Mouse (Mus musculus): Measurements from ENCODE around the gene Gsk3a.

Gsk3a gene

GRCm38 (mm10) chr7:25248846-25249313 lies 11.2 kb upstream of the Gsk3a start:
- DNase-seq (ENCODE audit: low spot score), result no peak

GRCm38 (mm10) chr7:25248018-25248647 lies 10.5 kb upstream of the Gsk3a start:
- DNase-seq (ENCODE audit: low spot score), result peak; percentile 42

- no peak for DNase-seq (ENCODE audit: low spot score)
Measured at GRCm38 (mm10) chr7:25247498-25247897, 9.8 kb upstream of the Gsk3a start.

GRCm38 (mm10) chr7:25246759-25247137 lies 9.1 kb upstream of the Gsk3a start:
- DNase-seq (ENCODE audit: low spot score), result no peak

DNA sequence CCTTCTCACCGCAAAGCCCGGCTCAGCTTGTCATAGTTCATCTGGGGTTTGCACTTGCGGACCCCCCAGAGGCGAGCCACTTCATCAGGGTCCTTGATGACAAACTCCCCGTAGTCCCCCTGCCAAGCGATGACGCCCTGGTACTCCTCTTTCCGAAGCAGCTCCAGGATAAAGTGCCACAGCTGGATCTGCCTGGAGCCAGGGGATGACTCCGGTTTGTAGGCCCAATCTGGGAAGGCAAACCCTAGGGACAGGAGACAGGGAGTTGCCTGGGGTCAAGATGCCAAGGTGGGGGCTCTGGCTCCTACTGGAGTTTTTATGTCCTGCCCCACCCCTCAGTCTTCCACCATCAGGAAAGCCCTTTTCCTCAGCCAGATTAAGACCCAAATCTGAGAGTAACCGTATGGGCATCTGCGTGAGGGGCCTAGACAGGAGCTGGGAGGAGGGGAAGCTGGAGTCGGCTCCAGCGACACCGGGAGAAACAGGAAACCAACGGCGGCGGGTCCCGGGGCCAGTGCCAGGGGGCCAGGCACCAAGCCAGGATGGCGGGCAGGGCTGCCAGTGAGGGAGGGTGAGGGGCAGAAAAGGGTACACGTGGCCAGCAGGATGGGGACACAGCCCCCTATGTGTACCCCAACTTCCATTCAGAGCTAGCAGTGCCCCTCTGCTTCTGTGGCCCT lies 8.6 kb upstream of the Gsk3a start:
- DNase-seq (ENCODE audit: low spot score), result peak; percentile 57

DNA sequence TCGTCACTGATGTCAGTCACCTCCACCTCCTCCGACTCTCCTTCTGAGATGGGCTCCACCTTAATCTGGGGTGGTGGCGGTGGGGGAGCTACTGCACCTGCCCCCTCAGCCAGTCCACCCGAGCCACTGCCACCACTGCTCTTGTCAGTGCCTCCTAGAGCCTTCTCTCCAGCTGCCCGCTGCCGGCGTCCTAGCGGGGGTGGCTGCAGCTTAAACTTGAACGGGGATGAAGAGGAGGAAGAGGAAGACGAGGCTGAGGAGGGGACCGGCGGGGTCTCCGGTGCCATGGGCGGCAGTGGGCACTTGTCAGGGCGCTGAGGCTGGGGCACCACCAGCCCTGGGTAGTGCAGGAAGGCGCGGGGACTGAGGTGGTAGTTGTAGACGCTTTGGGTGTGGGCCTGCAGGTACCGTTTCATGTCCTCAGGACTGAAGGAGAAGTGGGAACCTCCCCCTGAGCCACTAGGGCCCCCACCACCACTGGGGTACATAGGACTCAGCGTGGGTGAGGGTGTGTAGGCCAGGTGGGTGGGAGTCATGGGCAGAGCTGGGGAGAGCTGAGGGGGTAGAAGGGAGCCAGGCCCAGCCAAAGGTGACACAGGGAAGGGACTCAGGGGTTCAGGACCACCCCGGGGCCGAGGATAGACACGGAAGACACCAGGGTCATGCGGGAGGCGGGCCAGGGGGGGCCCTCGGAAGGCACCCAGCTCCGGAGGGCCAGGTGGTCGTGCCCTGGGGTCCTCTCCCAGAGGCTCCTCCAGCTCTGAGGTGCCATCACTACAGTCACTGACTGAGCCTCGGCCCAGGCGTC lies 7.1 kb upstream of the Gsk3a start:
- DNase-seq (ENCODE audit: low spot score), result no peak

GRCm38 (mm10) chr7:25243361-25243760 lies 5.7 kb upstream of the Gsk3a start:
- no peak for DNase-seq (ENCODE audit: low spot score)

DNA sequence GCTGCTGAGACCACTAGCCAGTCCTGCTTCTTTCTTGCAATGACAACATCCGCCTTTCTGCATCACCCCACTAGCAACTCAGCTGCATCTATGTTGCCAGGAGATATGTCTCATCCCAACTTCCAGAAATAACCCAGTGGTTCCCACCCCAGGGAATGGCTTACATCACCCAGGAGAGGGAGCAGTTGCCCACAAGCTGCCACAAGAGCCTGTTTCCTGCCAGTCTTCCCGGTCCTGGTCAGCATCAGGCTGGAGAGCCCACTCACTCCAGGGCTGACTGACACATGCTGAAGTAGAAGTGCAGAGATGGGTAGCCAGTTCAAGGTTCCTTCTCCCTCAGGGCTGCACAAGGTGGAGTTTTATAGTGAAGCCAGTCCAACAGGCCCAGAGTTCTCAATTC lies 3.4 kb upstream of the Gsk3a start:
- DNase-seq (ENCODE audit: low spot score), result peak; percentile 49

DNA sequence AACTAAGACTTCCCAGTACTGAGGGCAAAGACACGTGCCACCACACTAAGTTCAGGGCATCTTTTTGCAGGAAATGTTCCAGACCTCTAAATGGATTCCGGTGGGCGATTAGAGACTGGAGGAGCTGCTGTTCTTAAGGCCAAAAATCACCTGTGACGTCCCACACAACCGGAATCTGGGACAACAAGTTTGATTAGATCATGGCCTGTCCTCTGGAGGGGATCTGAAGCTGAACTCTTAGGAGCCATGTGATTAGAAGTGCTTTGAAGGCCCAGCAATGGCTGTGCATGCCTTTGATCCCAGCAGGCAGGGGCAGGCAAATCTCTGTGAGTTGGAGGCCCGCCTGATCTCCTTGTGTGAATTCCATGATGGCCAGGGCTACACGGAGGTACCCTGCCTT lies 3.0 kb upstream of the Gsk3a start:
- DNase-seq (ENCODE audit: low spot score), result no peak

DNA sequence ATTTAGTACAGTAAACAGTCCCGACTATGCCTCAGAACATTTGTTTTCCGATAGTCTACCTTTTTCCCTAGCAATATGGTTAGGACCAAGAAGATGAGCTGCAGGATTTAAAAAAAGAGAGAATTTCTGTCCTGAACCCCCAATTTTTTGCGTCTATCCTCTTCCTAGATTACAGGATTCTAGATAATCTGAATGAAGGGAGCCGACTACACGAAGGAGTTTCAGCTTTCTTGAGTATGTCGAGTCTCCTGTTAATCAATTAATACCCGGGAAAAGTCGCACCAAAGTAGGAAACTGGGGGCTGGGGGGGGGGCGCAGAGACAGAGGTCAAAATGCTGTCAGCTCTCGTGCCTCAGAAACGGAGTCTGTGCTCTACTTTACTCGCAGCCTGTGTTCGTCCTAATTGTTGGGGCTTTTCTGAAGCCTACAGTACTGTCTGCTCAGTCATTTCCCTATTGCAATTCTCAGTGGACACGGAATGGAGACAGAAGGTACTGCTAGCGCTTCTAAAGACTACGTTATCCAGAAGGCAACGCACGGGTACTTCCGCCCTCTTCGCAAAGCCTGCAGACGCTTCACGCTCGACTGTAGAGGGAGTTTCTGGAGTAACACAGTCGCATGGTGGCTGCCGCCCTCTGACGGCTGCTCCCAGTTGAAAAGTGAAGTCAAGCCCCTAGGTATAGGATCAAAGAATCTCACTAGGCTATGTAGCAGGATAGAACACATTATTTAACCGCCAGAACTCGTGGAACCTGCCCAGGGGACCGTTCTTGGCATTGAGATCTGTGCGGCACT lies 1.4 kb upstream of the Gsk3a start:
- DNase-seq (ENCODE audit: low spot score), result peak; percentile 79

- DNase-seq (ENCODE audit: low spot score), result peak; percentile 85
Measured at GRCm38 (mm10) chr7:25238015-25238706, 510 bp upstream of the Gsk3a start.

- DNase-seq (ENCODE audit: low spot score), result no peak
Measured at GRCm38 (mm10) chr7:25235526-25235925, 2.1 kb downstream of the Gsk3a start.

DNA sequence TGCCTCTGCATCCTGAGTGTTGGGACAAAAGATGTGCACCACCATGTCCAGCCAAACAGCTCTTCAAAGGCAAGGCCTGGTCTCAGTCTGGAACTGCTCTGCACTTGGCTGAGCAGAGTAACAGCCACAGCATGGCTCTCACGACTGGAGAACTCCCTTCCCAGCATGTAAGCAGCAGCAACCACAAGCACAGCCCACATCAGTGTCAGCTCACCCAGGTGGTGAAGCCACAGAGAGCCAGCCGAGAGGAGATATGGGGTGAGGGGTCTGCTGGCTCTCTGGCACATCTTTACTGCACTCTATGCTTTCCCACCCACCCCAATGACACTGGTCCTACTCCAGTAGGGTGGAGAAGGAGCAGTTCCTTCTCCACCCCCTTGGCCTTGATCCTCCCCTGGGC lies 4.6 kb downstream of the Gsk3a start:
- no peak for DNase-seq (ENCODE audit: low spot score)

GRCm38 (mm10) chr7:25232101-25232648 lies 5.5 kb downstream of the Gsk3a start:
- no peak for DNase-seq (ENCODE audit: low spot score)

DNA sequence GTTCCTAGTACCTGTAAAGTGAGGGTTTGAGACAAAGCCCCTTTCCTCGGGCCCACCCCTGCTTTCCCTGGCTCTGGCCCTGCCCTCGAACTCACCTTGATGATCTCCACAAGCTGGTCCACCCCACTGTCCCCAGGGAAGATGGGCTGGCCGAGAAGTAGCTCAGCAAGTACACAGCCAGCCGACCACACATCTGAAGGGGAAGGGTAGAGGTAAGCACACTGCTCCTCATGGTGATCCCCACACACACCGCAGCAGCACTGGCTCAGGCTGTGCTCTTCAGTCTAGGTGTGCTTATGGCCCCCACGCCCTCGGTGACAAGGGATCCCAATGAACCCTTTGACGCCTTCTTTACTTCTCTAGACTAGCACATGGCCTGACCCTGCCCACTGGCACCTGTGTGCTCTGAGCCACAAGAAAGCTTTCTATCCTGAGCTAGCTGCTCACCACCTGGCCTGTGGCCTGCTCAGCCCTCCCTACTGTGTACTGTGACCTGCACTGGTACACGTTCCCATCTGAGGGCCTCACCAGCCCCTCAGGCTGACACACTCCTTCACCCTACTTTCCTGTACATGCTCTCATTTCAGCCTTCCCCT lies 6.9 kb downstream of the Gsk3a start:
- no peak for DNase-seq (ENCODE audit: low spot score)

DNA sequence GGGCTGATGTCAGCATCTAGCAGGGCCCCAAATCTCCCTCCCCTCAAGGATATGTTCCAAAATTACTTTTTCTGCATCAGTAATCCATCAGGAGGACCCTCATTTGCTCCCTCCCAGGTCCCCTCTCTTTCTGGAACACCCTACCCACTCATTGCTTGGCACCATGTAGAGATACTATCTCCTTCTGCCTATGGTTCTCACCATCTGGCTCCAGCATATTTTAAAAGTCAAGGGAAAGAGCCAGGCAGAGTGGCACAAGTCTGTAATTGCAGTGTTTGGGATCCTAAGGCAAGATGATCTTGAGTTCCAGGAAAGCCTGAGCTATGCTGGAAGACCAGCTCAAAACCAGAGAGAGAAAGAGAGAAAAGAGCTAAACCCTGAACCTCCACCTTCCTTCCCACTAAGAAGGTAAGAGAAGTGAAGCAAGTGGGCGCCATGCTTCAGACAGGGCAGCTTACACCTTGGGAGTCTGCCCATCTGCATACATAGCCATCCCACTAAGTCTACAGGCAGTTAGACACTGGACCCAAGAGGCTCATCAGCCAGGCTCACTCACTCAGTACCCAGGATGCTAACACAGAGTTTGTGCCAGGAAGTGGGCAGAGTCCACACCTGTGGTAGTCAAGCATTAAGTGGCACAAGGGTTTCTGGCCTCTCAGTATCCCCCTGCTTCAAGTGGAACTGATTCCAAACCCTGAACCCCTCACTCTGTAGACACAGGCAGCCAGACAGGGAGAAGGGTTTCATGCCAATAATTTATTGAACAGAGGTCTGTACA lies 9.9 kb downstream of the Gsk3a start:
- DNase-seq (ENCODE audit: low spot score), result no peak

DNA sequence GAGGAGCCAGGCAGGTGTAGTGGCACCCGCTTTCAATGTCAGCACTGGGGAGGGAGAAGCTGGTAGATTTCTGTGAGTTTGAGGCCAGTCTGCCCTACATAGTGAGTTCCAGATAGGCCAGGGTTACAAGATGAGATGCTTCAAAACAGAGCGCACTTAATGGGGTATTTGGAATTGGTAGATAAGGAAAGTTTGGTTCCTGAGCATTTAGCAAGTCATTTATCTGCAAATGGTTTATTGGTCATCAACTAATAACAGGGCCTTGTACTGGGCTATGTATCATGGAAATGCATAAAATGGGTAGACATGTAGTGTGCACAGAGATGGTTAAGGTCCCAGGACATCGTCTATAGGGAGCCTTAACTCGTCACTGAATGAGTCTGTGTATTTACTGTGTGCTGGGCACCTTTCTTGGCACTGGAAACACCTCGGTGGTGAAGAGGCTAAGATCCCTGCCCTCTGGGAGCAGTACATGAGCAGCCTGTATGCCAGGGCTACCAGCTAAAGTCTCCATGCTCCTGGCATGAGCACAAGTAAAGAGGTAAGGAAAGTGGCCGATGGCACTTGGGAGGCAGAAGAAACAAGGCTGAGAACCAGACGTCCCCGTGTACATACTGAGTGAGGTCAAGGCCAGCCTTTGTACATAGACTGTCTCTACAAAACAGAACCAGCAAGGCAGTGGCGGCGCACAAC lies 15.2 kb downstream of the Gsk3a start:
- no peak for DNase-seq (ENCODE audit: low spot score)

GRCm38 (mm10) chr7:25221102-25221883 lies 16.4 kb downstream of the Gsk3a start, which contains the start of gene Zfp526:
Gene Zfp526, plus strand, starts transcription at chr7:25221425.
- DNase-seq (ENCODE audit: low spot score), result peak; percentile 97
